22 mouse cellular contexts compared by ENCODE assay signal in the genomic region with DNA sequence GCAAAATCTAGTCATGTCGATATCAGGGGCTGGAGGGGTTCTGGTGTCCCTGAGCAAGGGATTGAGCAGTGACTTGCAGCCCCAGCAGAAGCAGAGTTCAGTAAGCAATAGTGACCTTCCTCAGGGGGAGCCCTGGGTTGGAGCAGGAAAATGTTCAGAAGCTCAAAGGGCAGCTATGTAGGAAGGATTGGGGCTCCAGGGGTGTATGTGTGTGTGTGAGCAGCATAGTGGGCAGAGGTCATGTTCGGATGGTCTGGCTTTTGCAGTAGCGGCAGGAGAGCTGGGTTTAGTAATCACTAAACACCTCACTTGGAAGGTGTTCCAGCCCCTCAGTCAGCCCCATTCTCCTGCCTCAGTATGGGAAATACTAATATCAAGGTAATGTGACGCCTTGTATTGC.
"Had no signal": no experiment of that assay in that cellular context is flagged by ENCODE, and none has a peak within 500 bp of the region (broad histone marks: within the 10 kb centered on the region; RNA-seq: fewer than 3 reads in every experiment).

No protein-coding gene starts in this region.

- H3K27me3 ChIP-seq: heart, embryonic 13.5 days; heart, embryonic 15.5 days; hindbrain, embryonic 13.5 days; hindbrain, embryonic 15.5 days; limb, embryonic 12.5 days had no signal

- H3K9me3 ChIP-seq: heart, embryonic 15.5 days; hindbrain, embryonic 13.5 days; hindbrain, embryonic 15.5 days; limb, embryonic 10.5 days; limb, embryonic 12.5 days had no signal

- H3K4me1 ChIP-seq: heart, embryonic 15.5 days; hindbrain, embryonic 13.5 days; hindbrain, embryonic 15.5 days; limb, embryonic 12.5 days had no signal

- H3K4me3 ChIP-seq: heart, adult 2 months; heart, embryonic 13.5 days; heart, embryonic 15.5 days; hindbrain, embryonic 13.5 days; hindbrain, embryonic 15.5 days; layer of hippocampus, adult 2 months; left cerebral cortex, adult 2 months; limb, embryonic 10.5 days; limb, embryonic 12.5 days had no signal

- DNase-seq: forebrain, postnatal 0 days; gastrocnemius, postnatal 14 days; gastrocnemius, postnatal 36 days; heart, adult 11 months; heart, adult 2 months; heart, postnatal 14 days; heart, postnatal 36 days; kidney, adult 18-20 months; kidney, adult 8-10 months; kidney, postnatal 10 days; kidney, postnatal 25 days; kidney, postnatal 4 days had no signal

- ATAC-seq: forebrain, postnatal 0 days; hindbrain, postnatal 0 days had no signal

- H3K9ac ChIP-seq: forebrain, postnatal 0 days; heart, embryonic 13.5 days; heart, embryonic 15.5 days; hindbrain, embryonic 13.5 days; hindbrain, embryonic 15.5 days; limb, embryonic 12.5 days had no signal

- H3K4me2 ChIP-seq: heart, embryonic 11.5 days; heart, embryonic 13.5 days; heart, embryonic 15.5 days; hindbrain, embryonic 13.5 days; hindbrain, embryonic 15.5 days; limb, embryonic 12.5 days had no signal

- H3K36me3 ChIP-seq: heart, embryonic 13.5 days; heart, embryonic 15.5 days; hindbrain, embryonic 13.5 days; hindbrain, embryonic 15.5 days; limb, embryonic 10.5 days; limb, embryonic 12.5 days had no signal

- H3K27ac ChIP-seq: heart, adult 2 months; heart, embryonic 13.5 days; heart, embryonic 15.5 days; hindbrain, embryonic 13.5 days; hindbrain, embryonic 15.5 days; hindbrain, postnatal 0 days; layer of hippocampus, adult 2 months; left cerebral cortex, adult 2 months; limb, embryonic 10.5 days; limb, embryonic 12.5 days had no signal
